Mouse (Mus musculus) thymus, adult 2 months (tissue): Measurements from ENCODE around the gene Commd9.

Experiments
- CTCF ChIP-seq: fragments of 200-500 bp; IDR thresholded peaks from 2 replicates; pipeline ENCODE4 v1.5.1; 2012; ENCODE audit warnings: mild to moderate bottlenecking, control low read depth, low read length, moderate library complexity, borderline replicate concordance; ENCODE audit not compliant: control insufficient read depth, poor library complexity, insufficient read depth; ENCODE audit errors: extremely low read depth
- POLR2A ChIP-seq: fragments of 200-500 bp; IDR thresholded peaks from 2 replicates; pipeline ENCODE4 v1.6.1; 2012; ENCODE audit warnings: mild to moderate bottlenecking, low read length, control low read depth, moderate library complexity; ENCODE audit not compliant: control insufficient read depth, poor library complexity, insufficient read depth; ENCODE audit errors: extremely low read depth

DNA sequence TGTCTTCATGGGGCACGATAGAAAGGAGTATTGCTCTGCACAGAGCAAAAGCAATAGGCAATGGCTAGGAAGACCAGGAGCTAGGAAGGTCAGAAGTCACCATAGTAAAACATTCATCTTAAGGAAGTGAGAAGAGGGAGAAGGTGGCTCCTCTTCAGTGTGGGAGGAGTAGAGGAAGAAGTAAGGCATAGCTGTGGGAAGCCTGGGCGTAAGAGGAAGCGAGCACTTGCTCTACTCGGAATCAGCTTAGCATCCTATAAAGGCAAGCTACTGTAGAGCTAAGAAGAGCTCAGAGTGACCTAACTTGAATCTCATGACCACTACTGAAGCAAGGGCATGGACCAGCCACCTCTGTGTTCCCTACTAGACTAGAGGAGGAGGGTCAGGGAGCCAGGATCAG, 36.3 kb downstream of the Commd9 start:
- no peak for TF ChIP-seq CTCF
- TF ChIP-seq POLR2A, result no peak
